Mouse (Mus musculus) limb, embryonic 14.5 days (tissue): ENCODE data around the gene Nexn. TPM values are rescaled to one million over a fixed set of nuclear protein-coding genes. Genes with fewer than 3 reads are reported as not detected.

ENCODE experiments used
- ATAC-seq: fragments of 200-750 bp; cut with Nextera tagmentation; 2 replicates; pipeline ENCODE4 v1.8.0; 2017; ENCODE audit warnings: low read depth, moderate number of reproducible peaks, moderate TSS enrichment; ENCODE audit not compliant: low FRiP score
- DNase-seq: peaks from one replicate; pipeline ENCODE4 v3.0.0-alpha.2; 2015; ENCODE audit warnings: low spot score
- H3K27ac ChIP-seq: fragments of 300-500 bp; sonication (generic); replicated peaks from 2 replicates; pipeline ENCODE4 v1.5.1; 2014; ENCODE audit warnings: low read depth, mild to moderate bottlenecking, low read length, moderate library complexity, mixed read lengths
- H3K27me3 ChIP-seq: fragments of 300-500 bp; sonication (generic); 2 replicates; pipeline ENCODE4 v1.6.1; 2014; ENCODE audit warnings: low read length, mixed read lengths; ENCODE audit not compliant: control insufficient read depth, insufficient read depth
- H3K36me3 ChIP-seq: fragments of 300-500 bp; sonication (generic); 2 replicates; pipeline ENCODE4 v1.6.1; 2014; ENCODE audit warnings: mild to moderate bottlenecking, low read length, moderate library complexity, mixed read lengths; ENCODE audit not compliant: control insufficient read depth, insufficient read depth
- H3K4me1 ChIP-seq: fragments of 300-500 bp; sonication (generic); 2 replicates; pipeline ENCODE4 v1.6.1; 2014; ENCODE audit warnings: antibody characterized with exemption, low read length, mixed read lengths; ENCODE audit not compliant: control insufficient read depth, insufficient read depth
- H3K4me2 ChIP-seq: fragments of 300-500 bp; sonication (generic); replicated peaks from 2 replicates; pipeline ENCODE4 v1.6.1; 2014; ENCODE audit warnings: low read depth, mild to moderate bottlenecking, low read length, moderate library complexity; ENCODE audit not compliant: severe bottlenecking
- H3K4me3 ChIP-seq: fragments of 300-500 bp; sonication (generic); replicated peaks from 2 replicates; pipeline ENCODE4 v1.5.1; 2014; ENCODE audit warnings: low read length
- H3K9ac ChIP-seq: fragments of 300-500 bp; sonication (generic); 2 replicates; pipeline ENCODE4 v1.6.1; 2014; ENCODE audit warnings: mild to moderate bottlenecking, low read depth, low read length, moderate library complexity; ENCODE audit not compliant: severe bottlenecking
- H3K9me3 ChIP-seq: fragments of 300-500 bp; sonication (generic); 2 replicates; pipeline ENCODE4 v1.6.1; 2016; ENCODE audit warnings: low read length; ENCODE audit not compliant: control insufficient read depth
- POLR2A ChIP-seq: fragments of 200-500 bp; IDR thresholded peaks from 2 replicates; pipeline ENCODE4 v1.8.0; 2012; ENCODE audit warnings: inconsistent platforms, mild to moderate bottlenecking, moderate library complexity, borderline replicate concordance; ENCODE audit not compliant: insufficient read depth, insufficient read length; ENCODE audit errors: extremely low read depth
- WGBS: fragments of 180-500 bp; shearing (Covaris S2); extraction: QIAGEN DNeasy Blood & Tissue Kit; methylation state at CpG from one replicate; pipeline ENCODE4 v1.1.7; 2014; 5-methylcytosine and 5-hydroxymethylcytosine counted together
- polyA plus RNA-seq, 2 experiments: library from polyadenylated mRNA; depleted of rRNA in 1 of 2; stranded (reverse) in 1 of 2; unstranded in 1 of 2; fragments of >200 nt; fragmentation: Nextera tagmentation in 1 of 2; extraction: Ambion mirVana in 1 of 2; gene quantifications; 2 replicates each; pipeline versions ENCODE4 v1.2.1 to v1.2.3; 2012 to 2014

Gene Nexn
- polyA plus RNA-seq, 2 experiments = 17.5 to 26.0 TPM

DNA sequence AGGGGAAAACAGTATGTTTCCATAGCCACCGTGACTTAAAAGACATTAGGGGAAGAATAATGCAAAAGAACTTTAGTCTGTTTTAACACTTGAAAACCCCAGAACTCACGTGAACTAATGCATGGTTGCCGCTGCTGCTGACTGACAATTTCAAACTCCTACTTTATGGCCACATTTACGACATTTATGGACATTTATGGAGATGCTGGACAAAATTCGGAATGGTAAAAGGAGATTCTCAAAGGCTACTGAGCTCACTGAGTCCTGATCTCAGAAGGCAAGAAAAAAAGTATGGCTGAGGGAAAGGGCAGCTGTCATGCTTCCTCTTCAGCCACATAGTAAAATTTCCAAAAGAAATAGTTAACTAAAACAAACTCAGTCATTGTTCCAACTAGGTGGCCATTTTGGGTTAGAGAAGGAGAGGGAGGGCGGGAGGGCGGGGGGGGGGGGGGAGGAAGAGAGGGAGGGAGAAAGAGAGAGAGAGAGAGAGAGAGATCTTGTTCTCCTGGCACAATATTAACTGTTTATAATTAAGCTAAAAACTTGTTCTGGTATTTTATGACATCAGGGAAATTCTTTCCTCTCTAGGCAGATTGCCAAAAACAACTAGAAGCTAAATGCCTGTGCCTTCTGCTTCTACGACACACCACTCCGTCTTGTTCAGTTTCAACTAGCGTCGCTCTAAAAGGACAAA, 73.8 kb downstream of the Nexn start:
- Histone ChIP-seq H3K4me2 (peak overlapping the region; percentile 62), H3K4me1 (peaks cover 11% of the 10 kb centered on the region), H3K36me3 (no peaks in the 10 kb centered on the region), H3K9me3 (no peaks in the 10 kb centered on the region), H3K27ac (peak overlapping the region; percentile 88), H3K27me3 (no peaks in the 10 kb centered on the region), H3K9ac (peak overlapping the region; percentile 67), H3K4me3 (peak overlapping the region; percentile 56)
- peak; percentile 23 for ATAC-seq
- DNase-seq = peak; percentile 80
- WGBS = 6% methylated on average over 11 of the region's 11 CpGs
- TF ChIP-seq POLR2A = no peak

DNA sequence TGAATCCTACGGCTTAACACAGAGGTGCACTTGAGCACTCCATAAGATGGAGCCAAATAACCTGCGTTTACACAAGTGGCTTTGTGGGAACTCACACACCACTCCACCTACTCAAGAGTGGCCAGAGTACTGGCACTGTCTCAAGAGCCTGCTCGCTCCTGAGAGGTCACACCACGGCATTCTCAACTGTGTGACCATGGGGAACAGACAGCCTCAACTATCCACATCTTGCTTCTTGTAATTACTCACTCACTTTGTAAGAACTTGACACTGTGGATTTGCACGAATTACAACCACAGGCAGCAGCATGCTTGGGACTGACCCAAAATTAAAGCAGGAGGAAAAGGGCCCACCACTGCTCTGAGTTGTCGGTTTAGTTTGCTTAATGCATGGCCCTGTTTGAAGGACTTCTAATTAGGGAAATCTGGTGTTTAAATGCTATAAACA, 74.3 kb downstream of the Nexn start:
- Histone ChIP-seq H3K36me3 (no peaks in the 10 kb centered on the region; the same call in 1 of the 2 replicates), H3K4me1 (peaks cover 11% of the 10 kb centered on the region), H3K9me3 (no peaks in the 10 kb centered on the region), H3K27me3 (no peaks in the 10 kb centered on the region), H3K9ac (peak overlapping the region; percentile 67), H3K27ac (peak overlapping the region; percentile 88), H3K4me3 (peak overlapping the region; percentile 56), H3K4me2 (peak overlapping the region; percentile 62)
- peak; percentile 61; the same call in 1 of the 2 replicates for TF ChIP-seq POLR2A
- 3% methylated on average over 6 of the region's 6 CpGs for WGBS
- peak; percentile 47; the same call in 1 of the 2 replicates for ATAC-seq
- DNase-seq = peak; percentile 56

DNA sequence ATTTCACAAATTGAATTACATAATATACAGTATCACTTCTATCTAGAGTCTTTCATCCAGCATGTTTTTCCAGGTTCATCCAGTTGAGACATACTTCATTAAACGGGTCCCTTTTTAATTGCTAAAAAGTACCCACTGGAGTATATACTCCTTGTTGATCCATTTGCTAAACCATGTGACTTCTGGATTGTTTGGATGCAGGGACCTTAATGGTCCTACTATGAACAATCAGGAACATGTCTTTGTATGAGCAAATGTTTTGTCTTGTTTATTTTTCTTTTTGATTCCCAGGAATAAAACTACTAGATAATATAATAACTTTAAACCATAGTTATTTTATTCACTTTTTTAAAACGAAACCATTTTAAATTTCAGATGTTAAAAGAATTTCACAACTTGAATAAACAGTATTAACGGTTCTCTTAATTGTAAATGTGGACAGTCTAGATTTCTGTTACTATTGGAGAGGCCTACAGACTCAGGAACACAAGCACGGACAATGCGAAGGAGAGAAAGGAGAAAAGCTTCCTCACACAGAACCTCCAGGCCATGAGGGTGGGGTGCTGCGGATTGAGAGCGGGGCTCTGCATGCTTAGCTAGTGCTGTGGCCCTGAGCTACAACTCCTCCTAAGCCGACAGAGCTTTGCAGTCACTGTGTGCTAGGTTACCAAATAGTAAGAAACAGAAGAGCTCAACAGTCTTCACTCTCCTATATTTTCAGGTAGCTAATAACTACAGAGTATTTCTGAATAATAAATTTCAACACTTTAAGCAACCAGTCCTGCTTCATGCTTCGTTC, 75.3 kb downstream of the Nexn start:
- H3K36me3 ChIP-seq = peaks cover 4% of the 10 kb centered on the region; the same call in 1 of the 2 replicates
- ATAC-seq = no peak
- H3K27me3 ChIP-seq = no peaks in the 10 kb centered on the region
- no peak for TF ChIP-seq POLR2A
- no peaks in the 10 kb centered on the region for H3K9me3 ChIP-seq
- no peak overlapping the region for H3K27ac ChIP-seq
- DNase-seq = no peak
- H3K4me3 ChIP-seq = peak overlapping the region; percentile 56
- peak overlapping the region; percentile 35; the same call in 1 of the 2 replicates for H3K9ac ChIP-seq
- peaks cover 11% of the 10 kb centered on the region for H3K4me1 ChIP-seq
- 75% methylated on average over 9 of the region's 9 CpGs for WGBS
- peak overlapping the region; percentile 62 for H3K4me2 ChIP-seq

DNA sequence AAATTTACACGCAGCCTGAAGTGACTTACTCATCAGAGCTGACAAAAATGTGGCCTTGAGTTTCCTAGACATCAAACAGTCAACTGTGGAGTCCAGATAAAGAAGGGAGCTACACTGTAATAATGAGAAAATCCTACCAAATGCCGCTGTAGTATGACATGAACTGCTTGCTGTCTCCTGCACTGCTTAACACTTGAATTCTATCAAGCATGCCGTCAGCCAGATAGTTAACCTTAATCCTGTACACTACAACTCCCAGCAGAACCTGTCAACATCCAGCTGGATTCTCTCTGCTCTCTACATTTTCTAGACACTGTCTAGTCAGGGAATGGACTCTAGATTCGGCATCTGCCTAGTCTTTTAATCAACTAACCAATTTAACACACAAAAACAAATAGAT, 76.8 kb downstream of the Nexn start:
- TF ChIP-seq POLR2A = no peak
- DNase-seq = no peak
- Histone ChIP-seq H3K4me2 (no peak overlapping the region; the same call in 1 of the 2 replicates), H3K27ac (no peak overlapping the region), H3K9ac (no peak overlapping the region), H3K4me1 (peaks cover 11% of the 10 kb centered on the region), H3K9me3 (no peaks in the 10 kb centered on the region), H3K4me3 (no peak overlapping the region), H3K27me3 (no peaks in the 10 kb centered on the region), H3K36me3 (peaks cover 19% of the 10 kb centered on the region)
- no peak for ATAC-seq
- WGBS = 59% methylated on average over 4 of the region's 4 CpGs

Other genes with a start within 250 kb of the Nexn start
- gene Gipc2, start 100.1 kb downstream of the Nexn start, polyA plus RNA-seq (2012; rRNA removed) = 0.79 and 2.6 TPM in 2 replicates
- 2.9 and 4.3 TPM in 2 replicates for gene Gipc2, start 100.1 kb downstream of the Nexn start, polyA plus RNA-seq (2014; fragmentation: Nextera tagmentation; extraction: Ambion mirVana)
- gene Dnajb4, start 56.0 kb downstream of the Nexn start, polyA plus RNA-seq (2012; rRNA removed) = 15.3 and 19.2 TPM in 2 replicates
- 31.6 and 32.9 TPM in 2 replicates for gene Dnajb4, start 56.0 kb downstream of the Nexn start, polyA plus RNA-seq (2014; fragmentation: Nextera tagmentation; extraction: Ambion mirVana)
- 206 and 232 TPM in 2 replicates for gene Fubp1, start 55.9 kb downstream of the Nexn start, polyA plus RNA-seq (2012; rRNA removed)
- 223 and 243 TPM in 2 replicates for gene Fubp1, start 55.9 kb downstream of the Nexn start, polyA plus RNA-seq (2014; fragmentation: Nextera tagmentation; extraction: Ambion mirVana)
- 19.8 and 23.4 TPM in 2 replicates for gene Miga1, start 74.1 kb upstream of the Nexn start, polyA plus RNA-seq (2012; rRNA removed)
- gene Miga1, start 74.1 kb upstream of the Nexn start, polyA plus RNA-seq (2014; fragmentation: Nextera tagmentation; extraction: Ambion mirVana) = 18.0 and 19.1 TPM in 2 replicates
- gene Usp33, start 80.1 kb upstream of the Nexn start, polyA plus RNA-seq (2012; rRNA removed) = 44.0 and 54.9 TPM in 2 replicates
- 44.9 and 50.9 TPM in 2 replicates for gene Usp33, start 80.1 kb upstream of the Nexn start, polyA plus RNA-seq (2014; fragmentation: Nextera tagmentation; extraction: Ambion mirVana)
- 36.8 and 40.5 TPM in 2 replicates for gene Zzz3, start 129.1 kb upstream of the Nexn start, polyA plus RNA-seq (2012; rRNA removed)
- 52.2 and 53.6 TPM in 2 replicates for gene Zzz3, start 129.1 kb upstream of the Nexn start, polyA plus RNA-seq (2014; fragmentation: Nextera tagmentation; extraction: Ambion mirVana)